Mouse (Mus musculus) megakaryocyte, embryonic 14.5 days (primary cell): ENCODE results near the gene Tom1.

Experiments
- FLI1 ChIP-seq: IDR thresholded peaks from 2 replicates; pipeline ENCODE4 v1.6.1; 2012; ENCODE audit warnings: low read length, inconsistent platforms, mixed read lengths
- GATA1 ChIP-seq: IDR thresholded peaks from 3 replicates; pipeline ENCODE4 v1.6.1; 2012; ENCODE audit warnings: mixed read lengths, low read length, inconsistent platforms, borderline replicate concordance

DNA sequence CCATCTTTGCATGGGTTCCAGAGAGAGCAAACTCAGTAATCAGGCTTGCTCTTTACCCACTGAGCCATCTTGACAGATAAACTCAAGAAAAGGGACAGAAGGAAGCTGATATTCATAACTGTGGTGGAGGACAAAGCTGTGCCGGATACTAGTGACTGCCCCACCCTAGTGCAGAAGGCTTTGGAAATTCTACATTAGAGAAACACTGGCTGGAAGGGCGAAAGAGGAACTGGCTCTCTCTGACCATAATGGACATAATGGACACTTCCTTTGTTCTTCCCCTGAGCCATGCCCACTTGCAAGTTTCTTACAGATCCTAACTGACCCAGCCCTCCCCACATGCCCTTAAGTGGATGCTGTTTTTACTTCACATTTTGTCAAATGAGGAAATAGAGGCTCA is 52.5 kb downstream of the Tom1 start:
- no peak for TF ChIP-seq GATA1
- TF ChIP-seq FLI1 = no peak
